In the genomic region with DNA sequence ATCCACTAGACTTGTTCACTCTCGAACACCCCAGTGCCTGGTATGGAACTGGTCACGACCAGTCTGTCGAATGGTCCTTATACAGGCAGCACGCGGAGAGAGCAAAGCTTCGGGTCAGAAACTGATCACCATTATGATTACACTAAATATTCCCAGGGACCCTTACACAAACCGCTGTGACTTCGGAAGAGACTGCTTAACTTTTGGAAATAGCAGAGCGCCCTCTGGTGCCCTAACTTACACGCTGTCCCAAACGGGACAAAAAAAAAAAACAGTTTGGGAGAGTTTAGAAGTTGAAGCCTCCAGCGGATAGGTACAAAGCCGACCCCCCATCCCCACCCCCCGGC, we compare ENCODE assay signal across 8 mouse cellular contexts. TPM values are rescaled to one million over a fixed set of nuclear protein-coding genes. Genes with fewer than 3 reads are reported as not detected.
DNase-seq lines count a peak whose midpoint lies in the region; ATAC-seq lines count a peak whose summit lies in the region.

No protein-coding gene starts in this region.

- DNase-seq in cerebellum, adult 18-20 months, result peak; percentile 55 to 73
- no peak for DNase-seq in cerebellum, adult 11-12 months
- peak; percentile 67 to 79 for DNase-seq in adrenal gland, postnatal 36 days
- peak; percentile 68 for DNase-seq in hindbrain, embryonic 10.5 days (ENCODE audit: low spot score)
- peak; percentile 64 to 69 for DNase-seq in left cerebral cortex, postnatal 14 days (ENCODE audit: low spot score in 2 of 2)
- peak; percentile 60 to 83 for DNase-seq in spleen, postnatal 10 days (ENCODE audit: low spot score in 2 of 2)

- WGBS in hindbrain, embryonic 10.5 days, result 3% methylated on average over 14 of the region's 14 CpGs

- peaks cover 28% of the 10 kb centered on the region for H3K4me1 ChIP-seq in hindbrain, embryonic 10.5 days (replicated peaks)
- peaks cover 74% of the 10 kb centered on the region for H3K4me1 ChIP-seq in megakaryocyte, embryonic 14.5 days

- no peaks in the 10 kb centered on the region for H3K9me3 ChIP-seq in hindbrain, embryonic 10.5 days
- no peaks in the 10 kb centered on the region for H3K9me3 ChIP-seq in megakaryocyte, embryonic 14.5 days

- H3K27ac ChIP-seq in hindbrain, embryonic 10.5 days, result no peak overlapping the region

- peak overlapping the region; percentile 41 for H3K4me3 ChIP-seq in hindbrain, embryonic 10.5 days
- peak overlapping the region; percentile 10 for H3K4me3 ChIP-seq in megakaryocyte, embryonic 14.5 days (replicated peaks)

- intact Hi-C loops in left cerebral cortex, postnatal 14 days (cut with DNase I), result loop anchor here (10.0 kb wide), 3 partner anchors 125 to 245 kb away; partner anchors contain the start of genes Hcrt, Hspb9 and Kat2a

- no peaks in the 10 kb centered on the region for H3K36me3 ChIP-seq in hindbrain, embryonic 10.5 days
- H3K36me3 ChIP-seq in megakaryocyte, embryonic 14.5 days (replicated peaks; ENCODE audit: low read length), result peaks cover 33% of the 10 kb centered on the region

- peak; percentile 37; the same call in 1 of the 2 replicates for ATAC-seq in erythroid progenitor cell, adult 5-6 weeks (replicated peaks; ENCODE audit: low FRiP score, poor library complexity, severe bottlenecking)

- H3K27me3 ChIP-seq in hindbrain, embryonic 10.5 days (ENCODE audit: insufficient read depth, poor library complexity, severe bottlenecking), result peaks cover 67% of the 10 kb centered on the region
- H3K27me3 ChIP-seq in megakaryocyte, embryonic 14.5 days (replicated peaks), result peaks cover 4% of the 10 kb centered on the region

RNA-seq across cellular contexts. Expression of gene Cavin1, which starts 11.2 kb away (rescaled TPM):
- 100 to 1,000 TPM; 307 to 340 TPM for total RNA-seq in adrenal gland, postnatal 36 days (2021)
- not detected in 2 replicates for total RNA-seq in erythroid progenitor cell, adult 5-6 weeks (2015; ENCODE audit: low replicate concordance)
- not detected in 2 replicates for total RNA-seq in erythroid progenitor cell, adult 5-6 weeks (2017; ENCODE audit: low replicate concordance)
- polyA plus RNA-seq in hindbrain, embryonic 10.5 days (2016; fragmentation: Nextera tagmentation; extraction: Ambion mirVana), result 18.2 and 21.4 TPM in 2 replicates
- total RNA-seq in left cerebral cortex, postnatal 14 days (2021), result 10 to 100 TPM; 19.8 to 23.2 TPM
- 24.1 and 43.9 TPM in 2 replicates for polyA plus RNA-seq in megakaryocyte, embryonic 14.5 days (2012; ENCODE audit: insufficient read depth, low replicate concordance)

RNA-seq across cellular contexts. Expression of gene Stat3, which starts 20.1 kb away (rescaled TPM):
- 100 to 1,000 TPM in 1 of 2 experiments, 10 to 100 TPM in 1; 74.2 to 109 TPM for total RNA-seq in adrenal gland, postnatal 36 days (2021)
- 31.0 and 31.4 TPM in 2 replicates for total RNA-seq in erythroid progenitor cell, adult 5-6 weeks (2015; ENCODE audit: low replicate concordance)
- total RNA-seq in erythroid progenitor cell, adult 5-6 weeks (2017; ENCODE audit: low replicate concordance), result 26.2 and 26.6 TPM in 2 replicates
- polyA plus RNA-seq in hindbrain, embryonic 10.5 days (2016; fragmentation: Nextera tagmentation; extraction: Ambion mirVana), result 21.1 and 31.5 TPM in 2 replicates
- 10 to 100 TPM; 32.9 to 34.2 TPM for total RNA-seq in left cerebral cortex, postnatal 14 days (2021)
- 63.3 and 82.6 TPM in 2 replicates for polyA plus RNA-seq in megakaryocyte, embryonic 14.5 days (2012; ENCODE audit: insufficient read depth, low replicate concordance)

RNA-seq across cellular contexts. Expression of gene Atp6v0a1, which starts 49.8 kb away (rescaled TPM):
- total RNA-seq in adrenal gland, postnatal 36 days (2021), result 100 to 1,000 TPM; 122 to 148 TPM
- total RNA-seq in erythroid progenitor cell, adult 5-6 weeks (2015; ENCODE audit: low replicate concordance), result 316 and 341 TPM in 2 replicates
- total RNA-seq in erythroid progenitor cell, adult 5-6 weeks (2017; ENCODE audit: low replicate concordance), result 355 and 494 TPM in 2 replicates
- polyA plus RNA-seq in hindbrain, embryonic 10.5 days (2016; fragmentation: Nextera tagmentation; extraction: Ambion mirVana), result 36.2 and 48.1 TPM in 2 replicates
- total RNA-seq in left cerebral cortex, postnatal 14 days (2021), result 100 to 1,000 TPM; 489 to 499 TPM
- 90.5 and 153 TPM in 2 replicates for polyA plus RNA-seq in megakaryocyte, embryonic 14.5 days (2012; ENCODE audit: insufficient read depth, low replicate concordance)

Comparison
In these comparisons a context has a peak if more than half of its experiments do, and no peak if none do; other contexts are left out.
1. RNA of gene Cavin1, which starts 11.2 kb away (total RNA-seq): 307 to 340 TPM in adrenal gland, postnatal 36 days and 19.8 to 23.2 TPM in left cerebral cortex, postnatal 14 days; not detected in erythroid progenitor cell, adult 5-6 weeks; every median in the first group is over 10 times any median in the second.